Mouse (Mus musculus): ENCODE data around the gene Slc7a5.

Slc7a5 gene

GRCm38 (mm10) chr8:121849303-121849702, 58.2 kb downstream of the Slc7a5 start:
- no peak for DNase-seq

- DNase-seq = peak; percentile 48
These were observed 59.0 kb downstream of the Slc7a5 start for GRCm38 (mm10) chr8:121848495-121848894.

GRCm38 (mm10) chr8:121847987-121848386, 59.5 kb downstream of the Slc7a5 start:
- no peak for DNase-seq

- peak; percentile 54 for DNase-seq
These were observed 60.2 kb downstream of the Slc7a5 start for GRCm38 (mm10) chr8:121847261-121847822.

GRCm38 (mm10) chr8:121846815-121847214, 60.7 kb downstream of the Slc7a5 start:
- DNase-seq = no peak

GRCm38 (mm10) chr8:121844765-121845164, 62.7 kb downstream of the Slc7a5 start:
- no peak for DNase-seq

- DNase-seq = no peak
These were observed 64.2 kb downstream of the Slc7a5 start for GRCm38 (mm10) chr8:121843184-121843733.

- no peak for DNase-seq
These were observed 65.2 kb downstream of the Slc7a5 start for GRCm38 (mm10) chr8:121842064-121842955.

GRCm38 (mm10) chr8:121841242-121841641, 66.3 kb downstream of the Slc7a5 start:
- peak; percentile 37 for DNase-seq

GRCm38 (mm10) chr8:121832503-121832902, 75.0 kb downstream of the Slc7a5 start:
- DNase-seq = peak; percentile 84

- no peak for DNase-seq
These were observed 75.4 kb downstream of the Slc7a5 start for GRCm38 (mm10) chr8:121832061-121832460.
